Mouse (Mus musculus) kidney, postnatal 25 days (tissue): ENCODE results near the gene Rundc3a.
A peak's percentile ranks its signal among the peaks of the same experiment; 100 is the strongest.

Experiments
- DNase-seq, 2 experiments: peaks; one replicate each; pipeline ENCODE4 v3.0.0; 2021; ENCODE audit warnings: mixed read lengths in 2 of 2

Rundc3a gene

GRCm38 (mm10) chr11:102393719-102394420, 667 bp downstream of the Rundc3a start:
- DNase-seq = no peak

GRCm38 (mm10) chr11:102394421-102395124, 1.4 kb downstream of the Rundc3a start:
- no peak for DNase-seq

- DNase-seq = no peak
These were observed 2.0 kb downstream of the Rundc3a start for GRCm38 (mm10) chr11:102395250-102395649.

GRCm38 (mm10) chr11:102396263-102396662, 3.1 kb downstream of the Rundc3a start:
- no peak for DNase-seq

GRCm38 (mm10) chr11:102396671-102397141, 3.5 kb downstream of the Rundc3a start:
- no peak for DNase-seq

- DNase-seq = peak; percentile 61 to 65
These were observed 5.0 kb downstream of the Rundc3a start for GRCm38 (mm10) chr11:102398007-102398825.

GRCm38 (mm10) chr11:102399107-102399506, 5.9 kb downstream of the Rundc3a start:
- no peak for DNase-seq

- peak in 1 of 2 experiments; percentile 52 for DNase-seq
These were observed 6.4 kb downstream of the Rundc3a start for GRCm38 (mm10) chr11:102399610-102400072.

- DNase-seq = peak in 1 of 2 experiments; percentile 56
These were observed 7.4 kb downstream of the Rundc3a start for GRCm38 (mm10) chr11:102400513-102401084.

- DNase-seq = peak in 1 of 2 experiments; percentile 39
These were observed 8.8 kb downstream of the Rundc3a start for GRCm38 (mm10) chr11:102401898-102402500.

GRCm38 (mm10) chr11:102403657-102404056, 10.5 kb downstream of the Rundc3a start:
- DNase-seq = no peak

GRCm38 (mm10) chr11:102404161-102405010, 11.2 kb downstream of the Rundc3a start:
- DNase-seq = peak in 1 of 2 experiments; percentile 77

GRCm38 (mm10) chr11:102405544-102406285, 12.5 kb downstream of the Rundc3a start:
- DNase-seq = peak in 1 of 2 experiments; percentile 44

GRCm38 (mm10) chr11:102406401-102406800, 13.2 kb downstream of the Rundc3a start:
- DNase-seq = peak in 1 of 2 experiments; percentile 65

GRCm38 (mm10) chr11:102406900-102407833, 14.0 kb downstream of the Rundc3a start:
- DNase-seq = peak; percentile 93 to 97

GRCm38 (mm10) chr11:102407834-102408215, 14.6 kb downstream of the Rundc3a start, which contains the start of gene Slc25a39:
Slc25a39 (minus strand) TSS chr11:102407946.
- no peak for DNase-seq

GRCm38 (mm10) chr11:102408344-102408876, 15.2 kb downstream of the Rundc3a start:
- peak; percentile 98 to 99 for DNase-seq

- no peak for DNase-seq
These were observed 15.9 kb downstream of the Rundc3a start for GRCm38 (mm10) chr11:102408888-102409794.
